Mouse (Mus musculus): ENCODE results near the gene Ano6.

Ano6 gene

GRCm38 (mm10) chr15:95884658-95885620, 94.3 kb downstream of the Ano6 start:
- in situ Hi-C loops (cut with MboI, MseI) = no loop called here

- in situ Hi-C loops (cut with MboI, MseI) = no loop called here
Measured at GRCm38 (mm10) chr15:95885953-95886820, 95.5 kb downstream of the Ano6 start.

- in situ Hi-C loops (cut with MboI, MseI) = no loop called here
Measured at GRCm38 (mm10) chr15:95887365-95887764, 96.7 kb downstream of the Ano6 start.

- in situ Hi-C loops (cut with MboI, MseI) = no loop called here
Measured at GRCm38 (mm10) chr15:95888556-95888955, 97.9 kb downstream of the Ano6 start.

GRCm38 (mm10) chr15:95890368-95890767, 99.7 kb downstream of the Ano6 start:
- in situ Hi-C loops (cut with MboI, MseI) = no loop called here

- in situ Hi-C loops (cut with MboI, MseI) = no loop called here
Measured at GRCm38 (mm10) chr15:95892171-95892570, 101.5 kb downstream of the Ano6 start.

- in situ Hi-C loops (cut with MboI, MseI) = no loop called here
Measured at GRCm38 (mm10) chr15:95892929-95893328, 102.3 kb downstream of the Ano6 start.

- in situ Hi-C loops (cut with MboI, MseI) = no loop called here
Measured at GRCm38 (mm10) chr15:95895699-95896098, 105.1 kb downstream of the Ano6 start.

- in situ Hi-C loops (cut with MboI, MseI) = no loop called here
Measured at GRCm38 (mm10) chr15:95897653-95898052, 107.0 kb downstream of the Ano6 start.

- in situ Hi-C loops (cut with MboI, MseI) = no loop called here
Measured at GRCm38 (mm10) chr15:95898438-95898837, 107.8 kb downstream of the Ano6 start.

- in situ Hi-C loops (cut with MboI, MseI) = no loop called here
Measured at GRCm38 (mm10) chr15:95902396-95902795, 111.8 kb downstream of the Ano6 start.

- in situ Hi-C loops (cut with MboI, MseI) = no loop called here
Measured at GRCm38 (mm10) chr15:95904247-95904646, 113.6 kb downstream of the Ano6 start.

- in situ Hi-C loops (cut with MboI, MseI) = no loop called here
Measured at GRCm38 (mm10) chr15:95906017-95906749, 115.5 kb downstream of the Ano6 start.

GRCm38 (mm10) chr15:95906891-95907290, 116.2 kb downstream of the Ano6 start:
- in situ Hi-C loops (cut with MboI, MseI) = no loop called here

GRCm38 (mm10) chr15:95907337-95907736, 116.7 kb downstream of the Ano6 start:
- in situ Hi-C loops (cut with MboI, MseI) = no loop called here

- in situ Hi-C loops (cut with MboI, MseI) = no loop called here
Measured at GRCm38 (mm10) chr15:95907909-95908308, 117.3 kb downstream of the Ano6 start.

- in situ Hi-C loops (cut with MboI, MseI) = no loop called here
Measured at GRCm38 (mm10) chr15:95910099-95910780, 119.6 kb downstream of the Ano6 start.

- in situ Hi-C loops (cut with MboI, MseI) = no loop called here
Measured at GRCm38 (mm10) chr15:95914963-95915362, 124.3 kb downstream of the Ano6 start.

- in situ Hi-C loops (cut with MboI, MseI) = no loop called here
Measured at GRCm38 (mm10) chr15:95915477-95915876, 124.8 kb downstream of the Ano6 start.

GRCm38 (mm10) chr15:95917330-95917729, 126.7 kb downstream of the Ano6 start:
- in situ Hi-C loops (cut with MboI, MseI) = no loop called here

- in situ Hi-C loops (cut with MboI, MseI) = no loop called here
Measured at GRCm38 (mm10) chr15:95920047-95920446, 129.4 kb downstream of the Ano6 start.
